Mouse (Mus musculus) erythroblast, embryonic 14.5 days (primary cell): Measurements from ENCODE around the gene Cdk14.

ENCODE experiments used
- GATA1 ChIP-seq: IDR thresholded peaks from 2 replicates; pipeline ENCODE4 v1.6.1; 2012; ENCODE audit warnings: low read length, inconsistent platforms, mixed read lengths
- TAL1 ChIP-seq: IDR thresholded peaks from 3 replicates; pipeline ENCODE4 v1.6.1; 2012; ENCODE audit warnings: low read length, inconsistent platforms, mixed read lengths

DNA sequence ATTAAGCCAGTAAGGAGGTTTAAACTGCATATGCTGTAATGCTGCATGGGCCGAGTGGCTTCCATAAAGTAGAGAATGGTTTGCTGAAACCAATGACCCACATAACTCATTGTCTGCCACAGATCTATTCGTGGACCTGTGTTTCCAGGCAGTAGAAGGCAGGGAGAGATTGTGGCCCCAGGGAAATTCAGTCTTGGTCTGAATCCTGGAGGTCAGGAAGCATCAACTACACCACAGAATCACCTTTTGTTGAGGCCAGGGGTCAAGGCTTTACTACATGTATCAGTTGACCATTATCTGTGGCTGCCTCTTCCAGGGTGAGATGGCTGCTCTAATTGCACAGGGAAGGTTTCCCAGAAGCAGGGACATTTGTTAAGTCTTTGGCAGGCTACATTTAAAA lies 643.6 kb downstream of the Cdk14 start:
- no peak for TF ChIP-seq TAL1
- no peak for TF ChIP-seq GATA1
